Mouse (Mus musculus): ENCODE measurements around the gene Ift27. TPM values are rescaled to one million over a fixed set of nuclear protein-coding genes. Genes with fewer than 3 reads are reported as not detected.

The Ift27 gene
- 75.9 TPM for polyA plus RNA-seq (2017; shearing (Covaris generic))

DNA sequence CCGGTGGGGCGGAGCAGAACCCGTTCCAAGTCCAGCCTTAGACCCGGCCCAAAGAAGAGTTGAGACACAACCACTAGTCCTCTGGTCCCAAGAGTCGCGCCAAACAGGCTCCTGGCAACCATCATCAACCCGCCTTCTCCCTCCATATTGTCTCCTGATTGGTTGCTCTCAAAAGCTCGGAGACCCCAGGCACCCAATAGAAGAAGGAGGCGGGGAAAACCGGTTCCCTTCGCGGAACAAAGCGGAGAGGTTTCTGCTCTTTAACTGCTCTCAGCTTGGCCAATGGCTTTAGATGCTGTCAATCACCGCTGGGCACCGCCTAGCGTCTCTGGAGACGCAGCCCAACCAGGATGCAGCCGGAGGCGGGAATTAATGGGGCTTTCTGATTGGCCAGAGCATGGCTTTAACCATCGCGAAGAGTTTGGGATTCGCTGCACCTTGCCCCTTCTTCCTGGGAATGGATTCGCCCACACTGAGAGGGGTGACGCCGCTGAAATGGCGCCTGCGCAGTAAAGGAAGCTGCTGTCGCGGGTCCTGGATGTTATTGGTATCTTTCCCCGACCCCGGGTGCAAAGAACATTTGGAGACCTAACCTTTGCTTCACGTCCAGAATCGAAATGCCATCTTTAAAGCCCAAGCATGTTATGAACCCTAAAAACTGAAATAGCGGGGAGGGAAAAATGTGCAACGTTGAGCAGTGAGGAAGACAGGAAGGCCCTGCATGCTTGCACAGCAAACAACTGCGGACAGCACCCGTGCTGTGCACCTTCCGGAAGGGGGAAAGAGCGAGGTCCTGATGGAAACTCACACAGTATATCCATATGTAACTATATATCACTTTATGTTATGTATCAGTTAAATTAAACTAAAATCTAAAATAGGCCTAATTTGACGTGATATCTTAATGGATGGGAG, at the start of gene Ift27:
Ift27 (minus strand) TSS at position 136 of the 915 bp plus-strand sequence.

DNA sequence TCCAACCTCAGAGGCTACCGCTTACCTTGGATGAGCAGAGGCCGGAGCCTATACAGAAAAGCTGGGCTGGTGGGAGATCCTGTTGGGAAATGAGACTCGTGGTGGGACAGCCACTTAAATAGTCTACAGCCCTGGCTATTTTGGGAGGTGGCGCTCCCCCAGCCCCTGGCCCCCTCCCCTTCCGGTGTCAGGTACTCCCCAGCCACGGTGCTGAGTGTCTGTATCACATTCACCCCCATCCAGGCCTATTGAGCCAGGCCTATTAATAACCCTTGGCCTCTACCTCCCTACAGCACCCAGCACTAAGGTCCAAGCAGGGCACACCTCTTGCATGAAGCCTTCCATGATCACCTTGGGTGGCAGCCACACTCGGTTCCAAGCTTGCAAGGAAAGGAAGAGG, 32.4 kb upstream of the Ift27 start, which contains the start of gene Pvalb:
Pvalb (minus strand) TSS at position 89 of the 400 bp plus-strand sequence.

DNA sequence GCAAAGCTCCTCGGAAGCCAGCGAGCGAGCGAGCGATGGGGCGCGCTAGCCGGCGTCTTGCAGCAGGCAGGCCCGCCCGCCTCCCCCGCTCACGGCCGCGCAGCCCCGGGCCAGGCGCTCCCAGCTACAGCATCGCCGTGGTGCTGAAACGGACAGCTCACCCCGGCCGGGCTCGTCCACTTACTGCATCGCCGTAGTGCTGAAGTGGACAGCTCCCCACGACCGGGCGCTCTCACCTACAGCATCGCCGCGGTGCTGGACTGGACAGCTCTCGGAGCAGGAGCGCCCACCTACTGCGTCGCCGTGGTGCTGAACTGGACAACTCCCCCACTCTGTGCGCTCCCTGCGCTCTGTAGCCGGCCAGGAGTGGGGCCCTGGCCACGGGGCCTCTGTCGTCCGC, 54.2 kb downstream of the Ift27 start, which contains the start of gene Cacng2:
Cacng2 (minus strand) TSS at position 325 of the 400 bp plus-strand sequence.

Other genes with a start within 250 kb of the Ift27 start
- gene Txn2, start 245.1 kb downstream of the Ift27 start, polyA plus RNA-seq (2017; shearing (Covaris generic)): 257 TPM
- 5.5 TPM for gene Foxred2, start 217.4 kb downstream of the Ift27 start, polyA plus RNA-seq (2017; shearing (Covaris generic))
- 232 TPM for gene Eif3d, start 203.3 kb downstream of the Ift27 start, polyA plus RNA-seq (2017; shearing (Covaris generic))
- not detected for gene Cacng2, start 54.1 kb downstream of the Ift27 start, polyA plus RNA-seq (2017; shearing (Covaris generic))
- not detected for gene Pvalb, start 32.3 kb upstream of the Ift27 start, polyA plus RNA-seq (2017; shearing (Covaris generic))
- 192 TPM for gene Ncf4, start 70.7 kb upstream of the Ift27 start, polyA plus RNA-seq (2017; shearing (Covaris generic))
- not detected for gene Csf2rb2, start 131.6 kb upstream of the Ift27 start, polyA plus RNA-seq (2017; shearing (Covaris generic))
- gene Csf2rb, start 151.6 kb upstream of the Ift27 start, polyA plus RNA-seq (2017; shearing (Covaris generic)): 0.72 TPM
- gene Tex33, start 221.8 kb upstream of the Ift27 start, polyA plus RNA-seq (2017; shearing (Covaris generic)): not detected
- 1.6 TPM for gene Tst, start 231.8 kb upstream of the Ift27 start, polyA plus RNA-seq (2017; shearing (Covaris generic))
- gene Mpst, start 232.3 kb upstream of the Ift27 start, polyA plus RNA-seq (2017; shearing (Covaris generic)): 6.1 TPM

Measured in CD4-positive, CD25-positive, alpha-beta regulatory T cell, adult 9 weeks (primary cell).